Mouse (Mus musculus): ENCODE data around the gene Eif3c.

DNA sequence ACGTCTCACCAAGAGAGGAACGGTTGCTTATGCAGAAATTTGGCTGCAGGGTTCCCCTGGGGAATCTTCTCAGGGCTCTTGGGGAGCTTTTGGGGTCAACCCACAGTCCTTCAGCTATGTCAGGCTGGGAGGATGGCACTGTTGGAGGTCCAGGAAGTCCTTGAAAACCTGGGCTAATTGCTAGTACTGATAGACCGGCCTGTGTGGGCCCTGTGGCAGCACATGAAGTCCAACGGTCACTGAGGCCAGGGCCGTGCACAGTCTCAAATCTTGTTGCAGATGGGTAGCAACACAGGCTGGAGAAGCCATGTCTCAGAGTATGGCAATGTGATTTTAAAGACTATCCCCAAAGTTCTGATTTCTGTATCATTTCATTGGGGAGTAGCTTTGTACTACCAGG is 41.6 kb upstream of the Eif3c start:
- TF ChIP-seq GATA1 (IDR thresholded peaks at IDR 0.05; ENCODE audit: borderline replicate concordance, low read length), result no peak
- TF ChIP-seq FLI1 (IDR thresholded peaks at IDR 0.05; ENCODE audit: low read length), result no peak

Measured in megakaryocyte, embryonic 14.5 days (primary cell).